Mouse (Mus musculus): ENCODE data around the gene Pogz. TPM values are rescaled to one million over a fixed set of nuclear protein-coding genes. Genes with fewer than 3 reads are reported as not detected.

The Pogz gene
- polyA plus RNA-seq, 1 experiment from 2014 or later = 17.6 TPM

DNA sequence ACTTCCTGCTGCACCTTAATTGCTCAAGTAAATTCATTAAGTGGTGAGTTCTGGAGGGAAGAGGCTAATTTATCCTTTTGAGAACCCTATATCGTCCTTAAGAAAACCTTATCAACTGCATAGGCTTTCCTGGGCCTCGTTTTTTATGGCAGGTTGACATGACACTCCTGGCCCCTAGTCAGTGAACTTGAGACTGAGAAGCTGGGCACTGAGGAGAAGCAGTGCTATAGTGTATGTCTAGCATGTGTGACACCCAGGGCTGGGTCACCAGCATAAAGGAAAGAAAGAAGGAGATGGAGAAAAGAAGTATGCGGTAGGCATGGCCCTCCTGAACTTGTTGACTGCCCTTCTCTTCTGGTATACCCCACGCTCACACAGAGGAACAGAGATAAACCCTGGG lies 23.3 kb upstream of the Pogz start:
- Histone ChIP-seq H3K9me3 (no peaks in the 10 kb centered on the region), H3K4me3 (no peak overlapping the region), H3K36me3 (no peaks in the 10 kb centered on the region), H3K4me1 (replicated peaks) (no peaks in the 10 kb centered on the region), H3K27ac (no peak overlapping the region), H3K27me3 (ENCODE audit: insufficient read depth, poor library complexity, severe bottlenecking) (no peaks in the 10 kb centered on the region)
- 81% methylated on average over 4 of the region's 4 CpGs for WGBS
- DNase-seq (ENCODE audit: low spot score) = no peak

- no peaks in the 10 kb centered on the region for H3K9me3 ChIP-seq
- H3K27ac ChIP-seq = no peak overlapping the region
- H3K36me3 ChIP-seq = no peaks in the 10 kb centered on the region
- DNase-seq (ENCODE audit: low spot score) = no peak
- 83% methylated on average over 4 of the region's 4 CpGs for WGBS
- no peaks in the 10 kb centered on the region for H3K27me3 ChIP-seq (ENCODE audit: insufficient read depth, poor library complexity, severe bottlenecking)
- no peaks in the 10 kb centered on the region for H3K4me1 ChIP-seq (replicated peaks)
- H3K4me3 ChIP-seq = no peak overlapping the region
Observed at GRCm38 (mm10) chr3:94814663-94815062, 22.7 kb upstream of the Pogz start.

DNA sequence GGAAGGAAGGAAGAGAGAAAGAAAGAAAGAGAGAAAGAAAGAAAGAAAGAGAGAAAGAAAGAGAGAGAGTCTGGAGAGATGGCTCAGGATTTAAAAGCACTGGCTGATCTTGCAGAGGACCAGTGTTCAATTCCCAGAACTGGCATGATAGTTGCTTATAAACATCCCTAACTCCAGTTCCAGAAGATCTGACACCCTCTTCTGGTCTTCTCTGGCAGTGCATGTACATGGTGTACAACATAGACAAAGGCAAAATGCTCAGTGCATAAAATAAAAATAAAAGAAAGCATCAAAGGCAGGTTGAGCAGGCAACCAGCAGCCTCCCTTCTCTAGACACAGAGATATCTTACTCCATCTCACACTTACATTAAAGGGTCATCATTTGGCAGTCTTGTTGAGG lies 21.8 kb upstream of the Pogz start:
- Histone ChIP-seq H3K9me3 (no peaks in the 10 kb centered on the region), H3K27me3 (ENCODE audit: insufficient read depth, poor library complexity, severe bottlenecking) (no peaks in the 10 kb centered on the region), H3K4me1 (replicated peaks) (no peaks in the 10 kb centered on the region), H3K4me3 (no peak overlapping the region), H3K27ac (no peak overlapping the region), H3K36me3 (no peaks in the 10 kb centered on the region)
- no peak for DNase-seq (ENCODE audit: low spot score)

GRCm38 (mm10) chr3:94817731-94818130 lies 19.6 kb upstream of the Pogz start:
- H3K27me3 ChIP-seq (ENCODE audit: insufficient read depth, poor library complexity, severe bottlenecking) = no peaks in the 10 kb centered on the region
- no peak overlapping the region for H3K27ac ChIP-seq
- H3K36me3 ChIP-seq = no peaks in the 10 kb centered on the region
- DNase-seq (ENCODE audit: low spot score) = no peak
- WGBS = 92% methylated on average over 2 of the region's 2 CpGs
- no peaks in the 10 kb centered on the region for H3K9me3 ChIP-seq
- H3K4me1 ChIP-seq (replicated peaks) = no peaks in the 10 kb centered on the region
- no peak overlapping the region for H3K4me3 ChIP-seq

DNA sequence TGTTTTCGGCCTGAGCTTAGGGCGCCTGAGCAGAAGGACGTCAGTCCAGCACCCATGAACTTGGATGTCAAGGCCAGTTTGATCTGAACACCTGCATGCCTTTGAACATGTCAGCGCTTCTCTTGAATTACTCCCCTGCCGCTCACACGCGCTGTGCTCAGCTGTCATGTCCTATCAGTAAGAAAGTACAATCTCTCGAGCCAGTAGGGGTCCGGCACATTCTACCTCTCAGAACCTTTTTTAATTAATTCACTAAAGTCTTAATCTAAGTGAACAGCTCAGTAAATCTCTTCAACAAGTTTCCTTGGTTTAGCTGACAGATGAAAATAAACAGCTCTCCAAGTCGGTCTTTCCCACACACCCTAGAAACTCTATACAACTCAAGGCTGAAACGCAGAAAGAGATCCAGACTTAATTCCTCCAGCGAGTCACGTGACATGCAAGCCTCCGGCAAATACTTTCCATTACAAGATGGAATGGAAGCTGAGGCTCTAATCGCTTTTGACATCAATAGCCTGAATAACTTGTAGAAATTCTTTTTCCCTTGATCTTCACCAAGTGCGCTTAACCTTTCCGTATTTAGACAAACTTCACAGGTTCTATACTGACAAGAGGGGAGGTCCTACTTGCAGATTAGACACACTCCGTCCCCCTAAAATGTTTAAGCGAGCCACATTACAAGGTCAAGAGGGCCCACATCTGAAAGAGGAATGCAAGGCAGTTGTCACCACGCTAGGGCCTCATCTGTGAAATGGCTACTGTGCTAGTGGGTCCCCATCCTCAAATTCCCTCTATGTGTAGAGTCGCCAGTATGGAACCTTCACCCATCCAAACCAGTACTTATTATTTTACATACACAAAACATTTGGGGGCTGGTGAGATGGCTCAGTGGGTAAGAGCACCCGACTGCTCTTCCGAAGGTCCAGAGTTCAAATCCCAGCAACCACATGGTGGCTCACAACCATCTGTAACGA lies 17.6 kb upstream of the Pogz start:
- Histone ChIP-seq H3K4me3 (no peak overlapping the region), H3K9me3 (no peaks in the 10 kb centered on the region), H3K27me3 (ENCODE audit: insufficient read depth, poor library complexity, severe bottlenecking) (no peaks in the 10 kb centered on the region), H3K36me3 (no peaks in the 10 kb centered on the region), H3K4me1 (replicated peaks) (no peaks in the 10 kb centered on the region), H3K27ac (no peak overlapping the region)
- 77% methylated on average over 24 of the region's 24 CpGs for WGBS
- DNase-seq (ENCODE audit: low spot score) = no peak

GRCm38 (mm10) chr3:94821008-94821638 lies 16.2 kb upstream of the Pogz start:
- DNase-seq (ENCODE audit: low spot score) = peak; percentile 74
- Histone ChIP-seq H3K36me3 (no peaks in the 10 kb centered on the region), H3K27ac (peak overlapping the region; percentile 94), H3K4me3 (peak overlapping the region; percentile 63), H3K9me3 (no peaks in the 10 kb centered on the region), H3K4me1 (replicated peaks) (no peaks in the 10 kb centered on the region), H3K27me3 (ENCODE audit: insufficient read depth, poor library complexity, severe bottlenecking) (no peaks in the 10 kb centered on the region)
- 2% methylated on average over 31 of the region's 31 CpGs for WGBS

DNA sequence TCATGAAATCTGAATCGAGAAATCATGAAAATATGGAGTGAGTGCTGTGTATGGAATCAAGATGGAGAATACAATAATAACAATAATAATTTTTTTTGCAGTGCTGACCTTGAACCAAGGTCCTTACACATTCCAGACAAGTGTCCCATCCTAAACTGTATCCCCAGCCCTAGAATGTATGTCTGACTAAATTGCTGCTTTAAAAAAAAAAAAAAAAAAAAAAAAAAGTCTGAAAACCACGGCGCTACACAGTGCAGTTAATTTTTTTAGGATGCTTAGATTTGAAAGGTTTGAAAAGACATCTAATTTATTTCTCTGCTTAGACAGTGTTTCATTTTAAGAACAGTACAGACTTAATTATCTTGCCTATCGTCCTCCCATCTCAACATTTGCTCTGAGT lies 15.3 kb upstream of the Pogz start:
- WGBS = 87% methylated on average over 4 of the region's 4 CpGs
- Histone ChIP-seq H3K27me3 (ENCODE audit: insufficient read depth, poor library complexity, severe bottlenecking) (no peaks in the 10 kb centered on the region), H3K36me3 (no peaks in the 10 kb centered on the region), H3K9me3 (no peaks in the 10 kb centered on the region), H3K4me1 (replicated peaks) (no peaks in the 10 kb centered on the region), H3K27ac (peak overlapping the region; percentile 94; the same call in 1 of the 2 replicates), H3K4me3 (peak overlapping the region; percentile 63)
- DNase-seq (ENCODE audit: low spot score) = no peak

- Histone ChIP-seq H3K27me3 (ENCODE audit: insufficient read depth, poor library complexity, severe bottlenecking) (no peaks in the 10 kb centered on the region), H3K4me1 (replicated peaks) (no peaks in the 10 kb centered on the region), H3K9me3 (no peaks in the 10 kb centered on the region), H3K27ac (no peak overlapping the region), H3K36me3 (no peaks in the 10 kb centered on the region), H3K4me3 (no peak overlapping the region)
- WGBS = 75% methylated on average over 3 of the region's 3 CpGs
- DNase-seq (ENCODE audit: low spot score) = no peak
Observed at GRCm38 (mm10) chr3:94824110-94824509, 13.3 kb upstream of the Pogz start.

DNA sequence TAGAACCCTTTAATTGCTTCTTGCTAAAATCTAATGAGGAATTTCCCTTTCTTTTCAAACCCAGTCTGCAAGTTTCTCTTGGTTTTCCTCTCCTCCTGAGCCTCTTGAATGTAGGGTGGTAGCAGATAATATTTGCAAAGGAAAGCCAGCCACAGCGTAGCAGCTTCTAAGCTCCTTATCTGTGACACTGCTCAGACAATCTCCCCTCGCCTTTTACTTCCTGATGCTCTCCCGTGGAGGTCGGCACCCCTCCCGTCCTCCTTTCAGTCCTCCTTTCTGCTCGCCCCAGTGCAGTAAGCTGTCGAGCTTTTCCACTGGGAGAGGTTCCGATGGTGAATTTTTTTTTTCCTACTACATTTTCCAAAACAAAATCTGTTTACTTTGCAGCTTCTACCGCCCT lies 5.3 kb upstream of the Pogz start:
- Histone ChIP-seq H3K4me1 (replicated peaks) (0 out of 2 replicates have a peak, but pooled peaks cover 6% of the 10 kb centered on the region), H3K27me3 (ENCODE audit: insufficient read depth, poor library complexity, severe bottlenecking) (no peaks in the 10 kb centered on the region), H3K36me3 (no peaks in the 10 kb centered on the region), H3K27ac (no peak overlapping the region), H3K4me3 (no peak overlapping the region), H3K9me3 (0 out of 2 replicates have a peak, but pooled peaks cover 2% of the 10 kb centered on the region)
- WGBS = 24% methylated on average over 9 of the region's 9 CpGs
- no peak for DNase-seq (ENCODE audit: low spot score)

GRCm38 (mm10) chr3:94832701-94833100 lies 4.7 kb upstream of the Pogz start:
- no peak overlapping the region for H3K4me3 ChIP-seq
- H3K27ac ChIP-seq = no peak overlapping the region
- 80% methylated on average over 5 of the region's 5 CpGs for WGBS
- H3K4me1 ChIP-seq (replicated peaks) = 0 out of 2 replicates have a peak, but pooled peaks cover 6% of the 10 kb centered on the region
- 0 out of 2 replicates have a peak, but pooled peaks cover 2% of the 10 kb centered on the region for H3K9me3 ChIP-seq
- no peak for DNase-seq (ENCODE audit: low spot score)
- no peaks in the 10 kb centered on the region for H3K27me3 ChIP-seq (ENCODE audit: insufficient read depth, poor library complexity, severe bottlenecking)
- H3K36me3 ChIP-seq = no peaks in the 10 kb centered on the region

DNA sequence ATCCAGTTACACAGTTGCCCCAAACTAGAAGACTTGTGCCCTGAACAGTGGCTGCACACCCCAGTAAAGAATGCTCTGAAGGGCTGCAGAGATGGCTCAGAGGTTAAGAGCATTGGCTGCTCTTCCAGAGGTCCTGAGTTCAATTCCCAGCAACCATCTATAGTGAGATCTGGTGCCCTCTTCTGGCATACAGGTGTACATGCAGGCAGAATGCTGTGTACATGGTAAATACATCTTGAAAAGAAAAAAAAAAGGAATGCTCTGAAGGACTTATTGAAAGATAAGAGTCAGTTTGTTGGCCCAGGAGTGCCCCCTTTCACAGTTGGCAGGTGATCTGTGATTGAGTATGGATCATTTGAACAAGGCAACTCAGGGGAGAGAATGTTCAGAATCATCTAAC lies 4.0 kb upstream of the Pogz start:
- no peak for DNase-seq (ENCODE audit: low spot score)
- Histone ChIP-seq H3K9me3 (0 out of 2 replicates have a peak, but pooled peaks cover 2% of the 10 kb centered on the region), H3K36me3 (no peaks in the 10 kb centered on the region), H3K4me3 (no peak overlapping the region), H3K4me1 (replicated peaks) (0 out of 2 replicates have a peak, but pooled peaks cover 6% of the 10 kb centered on the region), H3K27me3 (ENCODE audit: insufficient read depth, poor library complexity, severe bottlenecking) (no peaks in the 10 kb centered on the region), H3K27ac (no peak overlapping the region)

DNA sequence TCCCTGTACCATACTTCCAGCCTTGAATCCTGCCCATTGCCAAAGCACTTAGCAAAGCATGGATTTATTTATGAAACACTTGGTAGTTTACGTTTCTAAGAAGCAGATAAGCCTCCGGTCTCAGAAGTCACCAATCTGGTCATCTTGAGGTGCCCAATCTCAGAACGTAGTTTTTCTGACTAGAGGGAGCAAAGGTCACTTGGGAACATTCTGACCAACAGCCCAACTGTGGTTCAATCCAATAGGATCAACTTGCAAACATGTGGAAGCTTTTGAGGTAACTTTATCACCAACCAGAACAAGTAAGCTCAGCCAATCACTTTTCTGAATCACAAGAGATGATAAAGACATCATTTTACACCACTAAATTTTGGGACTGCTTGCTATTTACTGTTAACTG lies 2.0 kb upstream of the Pogz start:
- Histone ChIP-seq H3K4me3 (no peak overlapping the region), H3K27ac (no peak overlapping the region), H3K4me1 (replicated peaks) (peaks cover 22% of the 10 kb centered on the region), H3K27me3 (ENCODE audit: insufficient read depth, poor library complexity, severe bottlenecking) (no peaks in the 10 kb centered on the region), H3K9me3 (0 out of 2 replicates have a peak, but pooled peaks cover 2% of the 10 kb centered on the region), H3K36me3 (no peaks in the 10 kb centered on the region; the same call in 1 of the 2 replicates)
- DNase-seq (ENCODE audit: low spot score) = no peak
- 78% methylated on average over 3 of the region's 3 CpGs for WGBS

DNA sequence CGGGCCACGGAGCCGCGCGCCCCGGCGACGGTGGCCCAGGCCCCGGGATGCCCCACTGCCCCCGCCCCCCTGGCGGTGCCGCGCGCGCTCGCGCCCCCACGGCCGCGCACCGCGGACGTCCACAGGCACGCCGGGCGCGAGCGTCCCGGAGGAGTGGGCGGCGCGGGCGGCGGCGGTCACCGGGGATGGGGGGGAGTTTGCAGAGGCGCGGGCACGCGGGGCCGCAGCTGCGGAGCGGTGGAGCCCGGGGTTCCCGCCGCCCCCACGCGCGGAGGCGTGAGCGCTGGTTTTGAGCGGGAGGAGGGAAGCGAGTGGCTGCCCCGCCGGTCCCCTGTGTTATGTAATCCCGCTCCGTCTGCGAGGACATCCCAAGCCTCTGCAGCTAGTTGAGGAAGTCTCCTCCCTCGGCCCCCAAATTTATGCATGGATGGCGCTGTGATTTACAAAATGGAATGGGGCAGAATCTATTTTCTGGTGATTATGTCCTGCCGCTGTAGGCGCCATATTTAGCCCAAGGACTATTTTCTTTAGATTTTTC lies 661 bp downstream of the Pogz start:
- H3K9me3 ChIP-seq = 0 out of 2 replicates have a peak, but pooled peaks cover 2% of the 10 kb centered on the region
- peak overlapping the region; percentile 77 for H3K4me3 ChIP-seq
- no peaks in the 10 kb centered on the region for H3K27me3 ChIP-seq (ENCODE audit: insufficient read depth, poor library complexity, severe bottlenecking)
- peak; percentile 77 for DNase-seq (ENCODE audit: low spot score)
- 2% methylated on average over 62 of the region's 62 CpGs for WGBS
- H3K4me1 ChIP-seq (replicated peaks) = peaks cover 22% of the 10 kb centered on the region
- no peaks in the 10 kb centered on the region; the same call in 1 of the 2 replicates for H3K36me3 ChIP-seq
- H3K27ac ChIP-seq = peak overlapping the region; percentile 99
